Mouse (Mus musculus) embryonic facial prominence, embryonic 15.5 days (tissue): ENCODE data around the gene Akap6. TPM values are rescaled to one million over a fixed set of nuclear protein-coding genes. Genes with fewer than 3 reads are reported as not detected.
"Not testable (repeated sequence)": the region's sequence is repeated elsewhere in the genome, so short reads cannot be mapped to it uniquely, and the experiment has no call there.

ENCODE experiments used
- ATAC-seq: fragments of 200-750 bp; cut with Nextera tagmentation; 2 replicates; pipeline ENCODE4 v1.8.0; 2017; ENCODE audit warnings: low read depth, moderate TSS enrichment; ENCODE audit not compliant: insufficient number of reproducible peaks, low FRiP score, low TSS enrichment
- H3K27ac ChIP-seq: fragments of 300-500 bp; sonication (generic); replicated peaks from 2 replicates; pipeline ENCODE4 v1.5.1; 2015; ENCODE audit warnings: mild to moderate bottlenecking, inconsistent platforms
- H3K27me3 ChIP-seq: fragments of 300-500 bp; sonication (generic); 2 replicates; pipeline ENCODE4 v1.6.1; 2015; ENCODE audit warnings: inconsistent platforms
- H3K36me3 ChIP-seq: fragments of 300-500 bp; sonication (generic); 2 replicates; pipeline ENCODE4 v1.6.1; 2015; ENCODE audit warnings: mild to moderate bottlenecking, inconsistent platforms
- H3K4me1 ChIP-seq: fragments of 300-500 bp; sonication (generic); 2 replicates; pipeline ENCODE4 v1.6.1; 2015; ENCODE audit warnings: inconsistent platforms
- H3K4me2 ChIP-seq: fragments of 300-500 bp; sonication (generic); replicated peaks from 2 replicates; pipeline ENCODE4 v1.6.1; 2015; ENCODE audit warnings: mild to moderate bottlenecking, inconsistent platforms
- H3K4me3 ChIP-seq: fragments of 300-500 bp; sonication (generic); replicated peaks from 2 replicates; pipeline ENCODE4 v1.5.1; 2015; ENCODE audit warnings: mild to moderate bottlenecking, inconsistent platforms
- H3K9ac ChIP-seq: fragments of 300-500 bp; sonication (generic); 2 replicates; pipeline ENCODE4 v1.6.1; 2015; ENCODE audit warnings: inconsistent platforms
- H3K9me3 ChIP-seq: fragments of 300-500 bp; sonication (generic); replicated peaks from 2 replicates; pipeline ENCODE4 v1.6.1; 2016; ENCODE audit warnings: inconsistent platforms
- WGBS: fragments of 180-500 bp; shearing (Covaris S2); methylation state at CpG from one replicate; pipeline ENCODE4 v1.1.7; 2015; 5-methylcytosine and 5-hydroxymethylcytosine counted together
- polyA plus RNA-seq: library from polyadenylated mRNA; unstranded; fragments of >200 nt; fragmentation: Nextera tagmentation; extraction: Ambion mirVana; gene quantifications from 2 replicates; pipeline ENCODE4 v1.2.1, GENCODE M21; 2015

Gene Akap6
- polyA plus RNA-seq, 1 experiment from 2014 or later, result 2.2 TPM

GRCm38 (mm10) chr12:52718392-52718791, 19.2 kb downstream of the Akap6 start:
- no peaks in the 10 kb centered on the region for H3K9me3 ChIP-seq
- no peak overlapping the region for H3K9ac ChIP-seq
- no peaks in the 10 kb centered on the region for H3K36me3 ChIP-seq
- no peaks in the 10 kb centered on the region for H3K27me3 ChIP-seq
- no peak overlapping the region for H3K4me3 ChIP-seq
- WGBS, result 85% methylated on average over 6 of the region's 6 CpGs
- no peak for ATAC-seq
- H3K4me1 ChIP-seq, result no peaks in the 10 kb centered on the region
- H3K27ac ChIP-seq, result no peak overlapping the region
- H3K4me2 ChIP-seq, result no peak overlapping the region

- H3K9me3 ChIP-seq, result no peaks in the 10 kb centered on the region
- no peaks in the 10 kb centered on the region for H3K36me3 ChIP-seq
- no peak overlapping the region for H3K4me2 ChIP-seq
- no peak overlapping the region for H3K9ac ChIP-seq
- 88% methylated on average over 9 of the region's 9 CpGs for WGBS
- no peak for ATAC-seq
- H3K27ac ChIP-seq, result no peak overlapping the region
- no peak overlapping the region for H3K4me3 ChIP-seq
- no peaks in the 10 kb centered on the region for H3K4me1 ChIP-seq
- H3K27me3 ChIP-seq, result no peaks in the 10 kb centered on the region; the same call in 1 of the 2 replicates
Measured at GRCm38 (mm10) chr12:52719232-52719631, 20.0 kb downstream of the Akap6 start.

GRCm38 (mm10) chr12:52719681-52720080, 20.5 kb downstream of the Akap6 start:
- Histone ChIP-seq H3K4me2 (no peak overlapping the region), H3K4me3 (no peak overlapping the region), H3K9me3 (no peaks in the 10 kb centered on the region), H3K27me3 (no peaks in the 10 kb centered on the region; the same call in 1 of the 2 replicates), H3K4me1 (no peaks in the 10 kb centered on the region), H3K27ac (no peak overlapping the region), H3K36me3 (no peaks in the 10 kb centered on the region), H3K9ac (no peak overlapping the region)
- WGBS, result 74% methylated on average over 5 of the region's 5 CpGs
- no peak for ATAC-seq

GRCm38 (mm10) chr12:52724039-52724615, 24.9 kb downstream of the Akap6 start:
- not testable (repeated sequence) for H3K9ac ChIP-seq, H3K36me3 ChIP-seq, H3K4me2 ChIP-seq, ATAC-seq, H3K27me3 ChIP-seq, H3K4me1 ChIP-seq, H3K4me3 ChIP-seq, H3K9me3 ChIP-seq, H3K27ac ChIP-seq
- WGBS, result 72% methylated on average over 3 of the region's 3 CpGs

GRCm38 (mm10) chr12:52726434-52727231, 27.4 kb downstream of the Akap6 start:
- Histone ChIP-seq H3K36me3 (no peaks in the 10 kb centered on the region), H3K27ac (no peak overlapping the region), H3K9ac (no peak overlapping the region), H3K4me3 (no peak overlapping the region), H3K4me2 (no peak overlapping the region), H3K9me3 (no peaks in the 10 kb centered on the region), H3K4me1 (no peaks in the 10 kb centered on the region), H3K27me3 (no peaks in the 10 kb centered on the region; the same call in 1 of the 2 replicates)
- 59% methylated on average over 10 of the region's 10 CpGs for WGBS
- no peak for ATAC-seq

- no peaks in the 10 kb centered on the region for H3K27me3 ChIP-seq
- no peak for ATAC-seq
- H3K4me3 ChIP-seq, result no peak overlapping the region
- no peak overlapping the region for H3K27ac ChIP-seq
- WGBS, result 76% methylated on average over 6 of the region's 6 CpGs
- H3K4me2 ChIP-seq, result no peak overlapping the region
- H3K4me1 ChIP-seq, result no peaks in the 10 kb centered on the region
- no peaks in the 10 kb centered on the region for H3K36me3 ChIP-seq
- H3K9ac ChIP-seq, result no peak overlapping the region
- H3K9me3 ChIP-seq, result no peaks in the 10 kb centered on the region
Measured at GRCm38 (mm10) chr12:52729396-52729795, 30.2 kb downstream of the Akap6 start.

GRCm38 (mm10) chr12:52735161-52735560, 36.0 kb downstream of the Akap6 start:
- not testable (repeated sequence) for H3K36me3 ChIP-seq, H3K9me3 ChIP-seq, H3K9ac ChIP-seq, H3K27ac ChIP-seq, H3K27me3 ChIP-seq, H3K4me1 ChIP-seq, H3K4me2 ChIP-seq, H3K4me3 ChIP-seq, ATAC-seq
- 94% methylated on average over 8 of the region's 11 CpGs for WGBS

GRCm38 (mm10) chr12:52737151-52737550, 38.0 kb downstream of the Akap6 start:
- no peak overlapping the region for H3K4me3 ChIP-seq
- H3K36me3 ChIP-seq, result no peaks in the 10 kb centered on the region
- no peaks in the 10 kb centered on the region for H3K4me1 ChIP-seq
- no peaks in the 10 kb centered on the region for H3K27me3 ChIP-seq
- H3K9me3 ChIP-seq, result no peaks in the 10 kb centered on the region
- H3K9ac ChIP-seq, result no peak overlapping the region
- no peak overlapping the region for H3K27ac ChIP-seq
- no peak for ATAC-seq
- 93% methylated on average over 1 of the region's 1 CpGs for WGBS
- no peak overlapping the region for H3K4me2 ChIP-seq

- WGBS, result 31% methylated on average over 3 of the region's 3 CpGs
- no peaks in the 10 kb centered on the region for H3K9me3 ChIP-seq
- no peaks in the 10 kb centered on the region for H3K4me1 ChIP-seq
Measured at GRCm38 (mm10) chr12:52739326-52739725, 40.1 kb downstream of the Akap6 start.

GRCm38 (mm10) chr12:52741801-52742200, 42.6 kb downstream of the Akap6 start:
- no peak overlapping the region for H3K27ac ChIP-seq
- WGBS, result 81% methylated on average over 5 of the region's 5 CpGs
- H3K9ac ChIP-seq, result no peak overlapping the region
- no peak overlapping the region for H3K4me3 ChIP-seq
- H3K36me3 ChIP-seq, result no peaks in the 10 kb centered on the region
- H3K27me3 ChIP-seq, result no peaks in the 10 kb centered on the region
- no peak overlapping the region for H3K4me2 ChIP-seq
- no peaks in the 10 kb centered on the region for H3K9me3 ChIP-seq
- ATAC-seq, result no peak
- no peaks in the 10 kb centered on the region for H3K4me1 ChIP-seq

More at GRCm38 (mm10) chr12:52739326-52739725, 40.1 kb downstream of the Akap6 start:
- no peak overlapping the region for H3K4me3 ChIP-seq
- H3K36me3 ChIP-seq, result no peaks in the 10 kb centered on the region
- no peak overlapping the region for H3K4me2 ChIP-seq
- no peak overlapping the region for H3K27ac ChIP-seq
- no peaks in the 10 kb centered on the region for H3K27me3 ChIP-seq
- no peak for ATAC-seq
- H3K9ac ChIP-seq, result no peak overlapping the region

GRCm38 (mm10) chr12:52750006-52750405, 50.8 kb downstream of the Akap6 start:
- no peaks in the 10 kb centered on the region for H3K36me3 ChIP-seq
- 24% methylated on average over 12 of the region's 12 CpGs for WGBS
- H3K4me3 ChIP-seq, result no peak overlapping the region
- no peaks in the 10 kb centered on the region for H3K4me1 ChIP-seq
- ATAC-seq, result no peak
- H3K4me2 ChIP-seq, result no peak overlapping the region
- H3K27ac ChIP-seq, result 0 out of 2 replicates have a peak overlapping the region, but pooled peaks have one; percentile 34
- no peaks in the 10 kb centered on the region for H3K27me3 ChIP-seq
- H3K9ac ChIP-seq, result no peak overlapping the region
- no peaks in the 10 kb centered on the region for H3K9me3 ChIP-seq
